Mouse (Mus musculus): ENCODE measurements at regions not wholly inside any gene's neighbourhood (a gene's known extent, or its start where the extent isn't known, plus 50 kb on each side); places are given as distances from the start of the nearest gene placed in this dataset.

- DNase-seq = no peak
These were observed 302.6 kb upstream of the Camk1g start for GRCm38 (mm10) chr1:193672681-193673080.

GRCm38 (mm10) chr1:193671816-193672254 lies 301.7 kb upstream of the Camk1g start:
- DNase-seq = no peak

GRCm38 (mm10) chr1:193671046-193671445 lies 300.9 kb upstream of the Camk1g start:
- DNase-seq = no peak

- no peak for DNase-seq
These were observed 299.9 kb upstream of the Camk1g start for GRCm38 (mm10) chr1:193670008-193670407.

- no peak for DNase-seq
These were observed 298.7 kb upstream of the Camk1g start for GRCm38 (mm10) chr1:193668841-193669240.

GRCm38 (mm10) chr1:193665854-193666253 lies 295.8 kb upstream of the Camk1g start:
- DNase-seq = no peak

- no peak for DNase-seq
These were observed 294.5 kb upstream of the Camk1g start for GRCm38 (mm10) chr1:193664569-193664968.

- DNase-seq = no peak
These were observed 293.5 kb upstream of the Camk1g start for GRCm38 (mm10) chr1:193663587-193663986.

GRCm38 (mm10) chr1:193662166-193662890 lies 292.2 kb upstream of the Camk1g start:
- DNase-seq = no peak

- DNase-seq = no peak
These were observed 291.3 kb upstream of the Camk1g start for GRCm38 (mm10) chr1:193661377-193661776.

GRCm38 (mm10) chr1:193655076-193655677 lies 285.1 kb upstream of the Camk1g start:
- no peak for DNase-seq

GRCm38 (mm10) chr1:193650275-193650674 lies 280.2 kb upstream of the Camk1g start:
- no peak for DNase-seq

- DNase-seq = no peak
These were observed 279.3 kb upstream of the Camk1g start for GRCm38 (mm10) chr1:193649400-193649799.

GRCm38 (mm10) chr1:193647371-193648270 lies 277.5 kb upstream of the Camk1g start:
- no peak for DNase-seq

GRCm38 (mm10) chr1:193644506-193644905 lies 274.4 kb upstream of the Camk1g start:
- no peak for DNase-seq

GRCm38 (mm10) chr1:193636451-193636850 lies 266.4 kb upstream of the Camk1g start:
- no peak for DNase-seq

- DNase-seq = no peak
These were observed 262.0 kb upstream of the Camk1g start for GRCm38 (mm10) chr1:193632115-193632514.

- DNase-seq = no peak
These were observed 259.8 kb upstream of the Camk1g start for GRCm38 (mm10) chr1:193629887-193630286.

- DNase-seq = no peak
These were observed 257.1 kb upstream of the Camk1g start for GRCm38 (mm10) chr1:193626924-193627849.

GRCm38 (mm10) chr1:193625101-193625956 lies 255.2 kb upstream of the Camk1g start:
- DNase-seq = no peak

- DNase-seq = no peak
These were observed 253.5 kb upstream of the Camk1g start for GRCm38 (mm10) chr1:193623571-193623970.

Data from thymus, postnatal 25 days (tissue).